Mouse (Mus musculus): ENCODE measurements around the gene Msantd1.

Msantd1 gene

DNA sequence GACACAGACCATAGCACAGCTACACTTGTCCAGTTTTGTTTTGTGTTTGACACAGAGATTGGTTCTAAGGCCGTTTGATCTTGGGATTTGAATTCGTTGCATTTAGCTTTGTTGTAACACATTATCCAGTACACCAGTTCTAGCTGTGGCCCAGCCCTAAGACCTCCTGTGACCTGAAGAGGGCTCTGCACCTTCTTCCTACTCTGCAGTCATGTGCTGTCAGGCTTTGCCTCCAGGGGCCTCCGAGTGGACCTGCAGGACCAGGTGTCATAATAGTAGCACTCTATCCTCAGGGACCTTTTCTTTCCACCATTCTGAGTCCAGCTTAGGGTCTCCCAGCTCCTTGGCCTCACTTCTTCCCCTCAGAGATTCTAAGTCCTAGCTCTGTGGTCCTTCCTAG lies 64.7 kb downstream of the Msantd1 start:
- DNase-seq (ENCODE audit: low read depth, low spot score), result no peak

Data from embryo, embryonic 11.5 days (tissue).